Mouse (Mus musculus) liver, postnatal 0 days (tissue): ENCODE data around the gene Clec2l.

Source experiments
- CTCF ChIP-seq: sonication (generic); IDR thresholded peaks from 2 replicates; pipeline ENCODE4 v1.5.1; 2016; ENCODE audit warnings: antibody characterized with exemption, low read depth
- EP300 ChIP-seq: IDR thresholded peaks from 2 replicates; pipeline ENCODE4 v1.6.1; 2016; ENCODE audit warnings: antibody characterized with exemption, low read depth, mild to moderate bottlenecking

- TF ChIP-seq CTCF (no peak), EP300 (no peak)
These were observed 41.6 kb downstream of the Clec2l start for GRCm38 (mm10) chr6:38704264-38704984.
